Mouse (Mus musculus): ENCODE results near the gene Gpr142. TPM values are rescaled to one million over a fixed set of nuclear protein-coding genes. Genes with fewer than 3 reads are reported as not detected.

Gene Gpr142
- polyA plus RNA-seq (2016; fragmentation: Nextera tagmentation; extraction: Ambion mirVana): not detected in 2 replicates

DNA sequence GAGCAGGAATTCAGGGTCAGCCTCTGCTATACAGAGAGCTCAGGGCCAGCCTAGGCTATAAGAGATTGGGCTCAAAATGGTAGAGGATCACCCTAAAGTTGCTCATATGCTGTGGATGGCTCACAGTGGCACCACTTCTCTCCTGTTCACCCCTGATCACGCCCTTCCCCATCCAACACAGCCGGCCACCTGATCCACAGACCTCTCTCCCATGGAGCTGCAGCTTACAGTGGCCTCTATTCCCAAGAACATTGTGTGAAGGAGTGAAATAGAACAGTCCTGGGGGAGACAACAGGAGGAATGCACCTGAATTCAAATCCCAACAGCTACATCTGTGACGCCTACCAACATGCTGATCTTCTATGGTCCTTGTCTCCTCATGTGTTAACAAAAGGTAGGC is at the start of gene Gpr142:
Gene Gpr142, plus strand, starts transcription at position 301 of the 400 bp plus-strand sequence.
- WGBS: 93% methylated on average over 3 of the region's 3 CpGs
- Histone ChIP-seq H3K4me1 (peaks cover 49% of the 10 kb centered on the region), H3K4me3 (no peak within 1 kb of the TSS), H3K27ac (replicated peaks) (no peak within 1 kb of the TSS), H3K9me3 (no peaks in the 10 kb centered on the region), H3K27me3 (peaks cover 13% of the 10 kb centered on the region), H3K36me3 (no peaks in the 10 kb centered on the region), H3K4me2 (replicated peaks) (no peak within 1 kb of the TSS), H3K9ac (replicated peaks) (no peak within 1 kb of the TSS)
- no peak for ATAC-seq (ENCODE audit: low FRiP score, low read depth)

DNA sequence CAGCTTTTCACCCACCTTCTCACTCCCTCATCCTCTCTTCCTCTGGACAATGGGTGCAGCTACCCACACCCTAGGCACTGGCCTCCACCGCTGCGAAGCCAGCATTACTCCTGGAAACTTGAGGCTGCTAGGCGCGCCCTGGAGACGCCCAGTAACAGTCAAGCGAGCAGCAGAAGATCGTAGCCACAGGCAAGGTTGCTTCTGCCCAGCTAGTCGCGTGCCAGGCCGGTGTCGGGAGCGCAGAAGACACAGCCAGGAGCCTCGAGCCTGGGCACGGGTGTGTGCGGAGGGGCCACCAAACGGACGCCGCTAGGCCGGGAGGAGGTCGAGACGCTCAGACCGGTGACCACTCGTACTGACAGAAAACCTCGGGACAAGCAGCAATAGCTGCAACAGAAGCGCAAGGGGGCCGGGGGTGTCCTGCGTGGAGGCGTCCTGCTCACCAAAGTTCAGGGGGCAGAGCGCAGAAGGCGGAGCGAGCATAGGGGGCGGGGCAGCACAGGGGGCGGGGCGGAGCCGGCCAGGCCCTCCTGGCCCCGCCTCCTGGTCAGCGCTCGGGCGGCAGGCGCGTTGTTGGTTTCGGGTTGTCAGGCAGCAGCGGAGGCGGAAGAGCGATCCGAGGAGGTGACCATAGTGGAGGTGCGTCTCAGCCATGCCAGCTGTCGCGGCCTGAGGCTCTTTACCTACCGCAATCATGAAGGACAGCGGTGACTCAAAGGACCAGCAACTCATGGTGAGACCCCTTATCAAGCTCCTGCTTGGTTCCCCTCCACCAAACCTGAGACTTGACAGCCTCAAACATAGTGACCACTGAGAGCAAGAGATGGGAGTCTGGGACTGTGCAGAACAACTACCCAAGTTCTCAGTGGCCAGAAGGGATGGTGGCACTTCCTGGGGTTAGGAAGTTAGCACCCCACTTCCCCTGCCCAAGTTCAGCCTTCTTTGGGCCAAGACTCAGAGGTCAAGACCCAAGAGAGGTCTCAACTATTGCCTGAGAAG is 33.6 kb upstream of the Gpr142 start, which contains the start of gene Kif19a:
Gene Kif19a, plus strand, starts transcription at position 569 of the 999 bp plus-strand sequence.
- Histone ChIP-seq H3K27ac (replicated peaks) (no peak within 1 kb of the TSS), H3K9me3 (no peaks in the 10 kb centered on the region), H3K36me3 (no peaks in the 10 kb centered on the region), H3K27me3 (peaks cover 52% of the 10 kb centered on the region), H3K4me1 (peaks cover 14% of the 10 kb centered on the region; the same call in 1 of the 2 replicates), H3K4me3 (peak within 1 kb of the TSS; percentile 48), H3K9ac (replicated peaks) (peak within 1 kb of the TSS; percentile 43), H3K4me2 (replicated peaks) (peak within 1 kb of the TSS; percentile 72)
- 2% methylated on average over 49 of the region's 51 CpGs for WGBS
- ATAC-seq (ENCODE audit: low FRiP score, low read depth): peak; percentile 75; the same call in 1 of the 2 replicates

DNA sequence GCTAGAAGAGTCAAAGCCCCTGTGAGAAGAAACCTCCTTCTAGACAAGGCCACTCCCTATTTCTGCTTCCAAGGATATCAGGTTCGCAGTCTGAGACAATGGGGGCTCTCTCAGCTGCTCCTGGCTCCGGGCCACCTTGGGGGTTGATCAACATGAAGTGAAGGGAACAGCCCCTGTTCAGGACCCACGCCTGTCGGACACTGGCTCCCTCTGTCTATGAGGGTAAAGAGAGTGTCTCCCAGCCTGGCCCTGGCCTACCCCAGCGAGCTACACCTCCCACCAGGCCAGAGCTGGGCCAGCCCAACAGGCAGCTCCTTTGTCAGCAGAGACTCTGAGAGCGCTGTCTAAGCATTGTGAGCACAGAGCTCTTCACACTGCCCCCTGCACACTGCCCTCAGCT is 28.8 kb upstream of the Gpr142 start:
- H3K4me1 ChIP-seq: peaks cover 12% of the 10 kb centered on the region; the same call in 1 of the 2 replicates

DNA sequence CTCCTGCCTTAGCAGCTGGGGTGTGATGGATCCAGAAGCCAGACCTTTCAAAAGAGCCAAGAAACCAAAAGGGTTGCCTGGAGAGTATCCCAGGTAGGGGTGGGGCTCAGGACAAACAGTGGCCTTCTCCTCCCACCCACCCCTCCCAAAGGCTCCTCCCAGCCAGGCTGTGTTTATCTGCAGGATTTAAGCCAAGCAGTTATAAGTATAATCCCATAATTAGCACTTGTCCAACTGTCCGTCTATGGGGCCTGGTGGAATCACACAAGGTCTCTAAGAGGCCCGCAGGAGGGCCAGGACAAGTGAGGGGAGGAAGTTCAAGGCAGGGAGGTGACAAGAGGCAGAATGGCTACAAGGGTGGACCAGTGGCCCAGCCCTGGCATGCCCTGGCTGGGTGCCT is 26.8 kb upstream of the Gpr142 start:
- Histone ChIP-seq H3K27ac (replicated peaks) (no peak overlapping the region), H3K9me3 (no peaks in the 10 kb centered on the region), H3K4me1 (peaks cover 10% of the 10 kb centered on the region; the same call in 1 of the 2 replicates), H3K36me3 (no peaks in the 10 kb centered on the region), H3K27me3 (peaks cover 9% of the 10 kb centered on the region), H3K9ac (replicated peaks) (no peak overlapping the region), H3K4me3 (no peak overlapping the region), H3K4me2 (replicated peaks) (no peak overlapping the region)
- 66% methylated on average over 2 of the region's 2 CpGs for WGBS
- no peak for ATAC-seq (ENCODE audit: low FRiP score, low read depth)

More for the DNA sequence above, 28.8 kb upstream of the Gpr142 start:
- H3K27ac ChIP-seq (replicated peaks): no peak overlapping the region
- 38% methylated on average over 6 of the region's 6 CpGs for WGBS
- H3K4me2 ChIP-seq (replicated peaks): no peak overlapping the region
- ATAC-seq (ENCODE audit: low FRiP score, low read depth): no peak
- H3K4me3 ChIP-seq: no peak overlapping the region
- H3K36me3 ChIP-seq: no peaks in the 10 kb centered on the region
- no peak overlapping the region for H3K9ac ChIP-seq (replicated peaks)
- H3K27me3 ChIP-seq: peaks cover 28% of the 10 kb centered on the region
- H3K9me3 ChIP-seq: no peaks in the 10 kb centered on the region

DNA sequence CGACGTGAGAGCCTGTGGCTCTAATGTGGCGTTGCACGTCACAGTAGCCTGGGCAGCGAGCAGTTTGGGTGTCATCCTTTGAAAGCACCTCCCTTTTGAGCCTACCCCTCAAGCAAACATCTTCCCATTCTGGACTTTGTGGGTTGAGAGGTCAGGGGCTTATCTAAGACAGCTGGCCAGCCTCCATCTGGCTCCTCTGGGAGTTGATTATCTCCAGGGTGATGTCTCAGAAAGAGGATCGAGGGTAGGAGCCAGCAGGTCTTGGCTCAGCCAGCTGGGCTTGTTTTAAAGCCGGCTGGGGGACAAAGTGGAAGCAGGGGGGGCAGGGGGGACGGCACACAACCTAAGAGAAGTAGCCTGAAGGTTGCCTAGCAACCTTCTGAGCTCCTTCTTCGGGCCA is 18.6 kb upstream of the Gpr142 start:
- H3K4me2 ChIP-seq (replicated peaks): no peak overlapping the region
- H3K9ac ChIP-seq (replicated peaks): no peak overlapping the region
- ATAC-seq (ENCODE audit: low FRiP score, low read depth): no peak; the same call in 1 of the 2 replicates

DNA sequence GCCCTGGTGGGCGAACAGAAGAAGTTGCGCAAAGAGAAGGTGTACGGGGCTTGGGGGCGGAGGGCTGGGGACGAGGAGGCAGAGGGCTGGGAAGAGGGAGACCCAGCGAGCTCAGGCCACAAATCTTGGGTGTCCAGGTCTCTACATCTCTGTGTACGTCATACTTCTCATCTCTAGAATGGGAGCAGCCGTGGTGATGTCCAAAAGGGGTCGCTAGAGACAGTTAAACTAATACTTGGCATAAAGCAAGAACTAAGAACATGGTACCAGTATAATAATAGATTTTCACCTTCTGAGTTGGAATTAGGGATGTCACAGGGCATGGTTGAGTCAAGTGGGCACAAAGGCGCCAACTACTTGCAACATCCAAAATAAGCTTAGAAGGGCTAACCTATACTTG is 12.8 kb upstream of the Gpr142 start:
- H3K27me3 ChIP-seq: peaks cover 69% of the 10 kb centered on the region
- no peaks in the 10 kb centered on the region for H3K9me3 ChIP-seq
- ATAC-seq (ENCODE audit: low FRiP score, low read depth): no peak
- peaks cover 24% of the 10 kb centered on the region for H3K4me1 ChIP-seq
- WGBS: 54% methylated on average over 10 of the region's 10 CpGs
- peak overlapping the region; percentile 54 for H3K4me2 ChIP-seq (replicated peaks)
- H3K4me3 ChIP-seq: peak overlapping the region; percentile 32
- no peak overlapping the region for H3K27ac ChIP-seq (replicated peaks)
- H3K36me3 ChIP-seq: 0 out of 2 replicates have a peak, but pooled peaks cover 3% of the 10 kb centered on the region
- no peak overlapping the region for H3K9ac ChIP-seq (replicated peaks)

More for the DNA sequence above, 18.6 kb upstream of the Gpr142 start:
- H3K36me3 ChIP-seq: no peaks in the 10 kb centered on the region
- H3K27ac ChIP-seq (replicated peaks): no peak overlapping the region
- no peaks in the 10 kb centered on the region for H3K9me3 ChIP-seq
- peaks cover 20% of the 10 kb centered on the region for H3K4me1 ChIP-seq
- peaks cover 16% of the 10 kb centered on the region for H3K27me3 ChIP-seq
- no peak overlapping the region for H3K4me3 ChIP-seq
- WGBS: 30% methylated on average over 9 of the region's 9 CpGs

DNA sequence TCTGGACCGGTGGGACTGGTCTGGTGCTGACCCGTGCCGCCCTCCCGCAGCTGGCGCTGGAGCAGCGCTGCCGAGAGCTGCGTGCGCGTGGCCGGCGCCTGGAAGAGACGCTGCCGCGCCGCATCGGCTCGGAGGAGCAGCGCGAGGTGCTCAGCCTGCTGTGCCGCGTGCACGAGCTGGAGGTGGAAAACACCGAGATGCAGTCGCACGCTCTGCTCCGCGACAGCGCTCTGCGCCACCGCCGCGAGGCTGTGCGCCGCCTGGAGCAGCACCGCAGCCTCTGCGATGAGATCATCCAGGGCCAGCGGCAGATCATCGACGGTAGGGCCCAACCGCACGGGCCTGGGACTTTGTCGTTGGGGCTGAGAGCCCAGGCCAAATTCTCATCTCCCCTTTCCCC is 12.4 kb upstream of the Gpr142 start:
- 1% methylated on average over 43 of the region's 43 CpGs for WGBS
- Histone ChIP-seq H3K4me1 (peaks cover 27% of the 10 kb centered on the region), H3K27ac (replicated peaks) (no peak overlapping the region), H3K4me2 (replicated peaks) (peak overlapping the region; percentile 54), H3K36me3 (0 out of 2 replicates have a peak, but pooled peaks cover 4% of the 10 kb centered on the region), H3K27me3 (peaks cover 73% of the 10 kb centered on the region), H3K4me3 (peak overlapping the region; percentile 32), H3K9ac (replicated peaks) (peak overlapping the region; percentile 34; the same call in 1 of the 2 replicates), H3K9me3 (no peaks in the 10 kb centered on the region)
- ATAC-seq (ENCODE audit: low FRiP score, low read depth): 0 out of 2 replicates have a peak, but pooled peaks have one; percentile 14

DNA sequence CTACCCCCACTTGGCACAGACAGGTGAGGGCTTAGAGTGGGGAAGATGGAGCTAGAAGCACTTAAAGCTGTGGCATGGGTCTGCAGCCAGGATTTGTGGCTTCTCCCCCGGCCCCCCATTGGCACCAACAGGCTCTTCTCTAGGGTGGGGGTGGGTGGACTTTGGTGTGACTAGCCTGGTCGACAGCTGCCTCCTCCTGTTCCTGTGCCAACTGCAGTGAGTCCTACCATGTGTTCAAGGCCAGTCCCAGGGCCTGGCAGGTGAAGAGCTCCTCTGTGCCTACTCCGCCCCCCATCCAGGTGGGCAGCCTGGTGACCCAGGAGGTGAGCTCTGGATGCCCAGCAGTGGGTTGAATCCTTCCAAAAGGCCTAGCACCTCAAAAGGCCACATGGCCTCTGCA is 11.1 kb upstream of the Gpr142 start:
- 0 out of 2 replicates have a peak, but pooled peaks cover 4% of the 10 kb centered on the region for H3K36me3 ChIP-seq
- no peak overlapping the region for H3K4me3 ChIP-seq
- H3K9me3 ChIP-seq: no peaks in the 10 kb centered on the region
- H3K27ac ChIP-seq (replicated peaks): no peak overlapping the region
- H3K27me3 ChIP-seq: peaks cover 84% of the 10 kb centered on the region
- WGBS: 94% methylated on average over 3 of the region's 3 CpGs
- ATAC-seq (ENCODE audit: low FRiP score, low read depth): no peak
- no peak overlapping the region for H3K9ac ChIP-seq (replicated peaks)
- no peak overlapping the region for H3K4me2 ChIP-seq (replicated peaks)
- peaks cover 40% of the 10 kb centered on the region for H3K4me1 ChIP-seq

DNA sequence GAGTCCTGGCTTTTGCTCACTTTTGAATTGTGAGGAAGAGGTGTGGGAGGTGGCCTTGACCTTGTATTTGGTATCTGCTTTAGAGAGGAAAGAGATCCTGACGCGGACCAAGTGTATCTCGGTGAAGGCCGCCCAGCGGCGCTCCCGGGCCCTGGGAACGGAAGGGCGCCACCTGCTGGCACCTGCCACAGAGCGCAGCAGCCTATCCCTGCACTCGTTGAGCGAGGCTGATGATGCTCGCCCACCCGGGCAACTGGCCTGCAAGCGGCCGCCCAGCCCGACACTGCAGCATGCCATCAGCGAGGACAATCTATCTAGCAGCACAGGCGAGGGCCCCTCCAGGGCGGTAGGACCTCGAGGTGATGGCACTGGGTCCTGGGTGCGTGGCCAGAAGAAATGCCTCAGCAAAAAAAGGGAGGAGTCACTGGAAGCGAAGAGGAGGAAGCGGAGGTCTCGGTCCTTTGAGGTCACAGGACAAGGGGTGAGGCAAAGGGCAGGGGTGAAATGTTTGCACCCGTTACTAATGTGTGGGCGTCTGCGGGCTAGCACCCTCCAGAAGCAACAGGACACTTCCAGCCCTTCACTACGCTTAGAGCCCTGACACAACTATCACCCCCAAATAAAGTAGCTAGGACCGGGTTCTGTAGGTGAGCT is 9.5 kb upstream of the Gpr142 start:
- peak overlapping the region; percentile 2; the same call in 1 of the 2 replicates for H3K9ac ChIP-seq (replicated peaks)
- ATAC-seq (ENCODE audit: low FRiP score, low read depth): peak; percentile 62
- H3K27ac ChIP-seq (replicated peaks): no peak overlapping the region
- WGBS: 13% methylated on average over 30 of the region's 30 CpGs
- H3K4me3 ChIP-seq: no peak overlapping the region
- 0 out of 2 replicates have a peak, but pooled peaks cover 4% of the 10 kb centered on the region for H3K36me3 ChIP-seq
- H3K9me3 ChIP-seq: no peaks in the 10 kb centered on the region
- H3K4me1 ChIP-seq: peaks cover 56% of the 10 kb centered on the region
- H3K4me2 ChIP-seq (replicated peaks): peak overlapping the region; percentile 40
- H3K27me3 ChIP-seq: peaks cover 98% of the 10 kb centered on the region

DNA sequence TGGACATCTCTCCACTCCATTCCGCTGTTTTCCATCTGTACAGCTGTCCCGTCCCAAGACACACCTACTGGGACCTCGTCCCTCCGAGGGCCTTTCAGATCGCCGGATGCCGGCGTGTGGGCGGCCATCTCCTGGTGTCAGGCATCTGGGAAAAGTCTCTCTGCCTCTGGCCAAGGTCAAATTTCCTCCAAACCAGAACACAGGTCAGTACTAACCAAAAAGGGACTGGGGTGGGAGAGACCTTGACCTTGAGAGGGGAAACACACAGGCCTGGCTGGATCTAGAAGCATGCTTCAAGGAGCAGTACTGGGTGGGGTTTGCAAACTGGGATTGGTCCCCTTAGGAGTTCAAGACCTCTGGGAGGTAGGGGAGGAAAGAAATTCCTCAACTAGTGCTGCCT is 9.0 kb upstream of the Gpr142 start:
- Histone ChIP-seq H3K27ac (replicated peaks) (no peak overlapping the region), H3K4me1 (peaks cover 61% of the 10 kb centered on the region), H3K9me3 (no peaks in the 10 kb centered on the region), H3K9ac (replicated peaks) (0 out of 2 replicates have a peak overlapping the region, but pooled peaks have one; percentile 2), H3K4me2 (replicated peaks) (peak overlapping the region; percentile 40; the same call in 1 of the 2 replicates), H3K27me3 (peaks cover 94% of the 10 kb centered on the region), H3K4me3 (no peak overlapping the region), H3K36me3 (0 out of 2 replicates have a peak, but pooled peaks cover 4% of the 10 kb centered on the region)
- ATAC-seq (ENCODE audit: low FRiP score, low read depth): no peak
- 63% methylated on average over 9 of the region's 9 CpGs for WGBS

DNA sequence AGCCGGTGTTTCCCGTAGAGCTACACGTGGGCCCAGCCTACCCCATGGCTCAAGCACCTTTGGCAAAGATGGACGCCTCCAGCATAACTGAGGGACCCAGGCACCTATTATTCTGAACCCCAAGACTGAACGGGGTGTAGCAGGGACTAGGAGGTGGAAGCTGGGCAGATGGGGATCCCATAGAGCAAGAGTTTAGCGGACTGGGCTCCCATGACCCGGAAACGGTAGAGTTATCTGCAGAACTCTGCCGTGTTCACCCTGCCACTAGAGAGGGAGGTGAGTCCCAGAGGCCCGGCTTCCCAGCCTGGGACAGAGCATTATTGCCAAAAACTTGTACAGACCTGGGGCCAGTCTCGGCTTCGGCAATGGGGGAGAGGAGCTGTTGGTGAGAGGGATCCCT is 8.6 kb upstream of the Gpr142 start:
- no peak overlapping the region for H3K9ac ChIP-seq (replicated peaks)

More for the DNA sequence above, 8.6 kb upstream of the Gpr142 start:
- ATAC-seq (ENCODE audit: low FRiP score, low read depth): no peak
- Histone ChIP-seq H3K27ac (replicated peaks) (no peak overlapping the region), H3K27me3 (peaks cover 90% of the 10 kb centered on the region), H3K4me3 (no peak overlapping the region), H3K36me3 (0 out of 2 replicates have a peak, but pooled peaks cover 4% of the 10 kb centered on the region), H3K9me3 (no peaks in the 10 kb centered on the region), H3K4me1 (peaks cover 65% of the 10 kb centered on the region), H3K4me2 (replicated peaks) (0 out of 2 replicates have a peak overlapping the region, but pooled peaks have one; percentile 40)
- WGBS: 74% methylated on average over 12 of the region's 12 CpGs

Measured in midbrain, embryonic 12.5 days (tissue).